Mouse (Mus musculus) cortical plate, adult 2 months (tissue): Measurements from ENCODE around the gene Clec2l.

Experiments
- CTCF ChIP-seq: fragments of 200-500 bp; IDR thresholded peaks from 2 replicates; pipeline ENCODE4 v1.5.1; 2011; ENCODE audit warnings: mild to moderate bottlenecking, control low read depth, low read length; ENCODE audit not compliant: insufficient read depth; ENCODE audit errors: extremely low read depth
- POLR2A ChIP-seq: fragments of 200-500 bp; IDR thresholded peaks from 2 replicates; pipeline ENCODE4 v1.6.1; 2011; ENCODE audit warnings: mild to moderate bottlenecking, low read length, control low read depth; ENCODE audit not compliant: insufficient read depth; ENCODE audit errors: extremely low read depth

- TF ChIP-seq POLR2A (no peak), CTCF (no peak)
These were observed 40.0 kb downstream of the Clec2l start for GRCm38 (mm10) chr6:38702810-38703399.
